Mouse (Mus musculus) cerebellum, adult (tissue): ENCODE data around the gene Fam206a.

ENCODE experiments used
- ATAC-seq: cut with Nextera tagmentation; 2 replicates; pipeline ENCODE4 v1.9.2; 2017; ENCODE audit warnings: mild to moderate bottlenecking, moderate library complexity, mixed read lengths; ENCODE audit not compliant: insufficient number of reproducible peaks, low FRiP score, low TSS enrichment

Gene Fam206a

GRCm38 (mm10) chr4:56842501-56842900 lies 40.4 kb downstream of the Fam206a start:
- ATAC-seq = no peak

DNA sequence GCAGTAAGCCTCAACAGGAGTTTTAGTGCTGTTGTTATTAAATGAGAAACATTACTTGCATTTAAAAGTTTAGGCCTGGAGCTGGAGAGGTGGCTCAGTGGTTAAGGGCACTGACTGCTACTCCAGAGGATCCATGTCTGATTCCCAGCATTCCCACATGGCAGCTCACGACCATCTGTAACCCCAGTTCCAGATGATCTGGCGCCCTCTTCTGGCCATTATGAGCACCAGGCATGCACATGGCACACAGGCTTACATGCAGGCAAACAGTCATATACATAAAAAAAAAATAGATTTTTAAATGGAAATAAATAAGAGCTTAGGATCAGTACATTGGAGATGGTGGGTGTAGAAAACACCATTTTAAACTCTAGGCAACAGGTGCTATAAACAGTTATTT lies 41.8 kb downstream of the Fam206a start:
- no peak for ATAC-seq

GRCm38 (mm10) chr4:56844911-56845310 lies 42.8 kb downstream of the Fam206a start:
- no peak for ATAC-seq

- no peak for ATAC-seq
Observed at GRCm38 (mm10) chr4:56845896-56846533, 43.9 kb downstream of the Fam206a start.

- ATAC-seq = no peak
Observed at GRCm38 (mm10) chr4:56847400-56847799, 45.3 kb downstream of the Fam206a start.

GRCm38 (mm10) chr4:56848044-56848443 lies 45.9 kb downstream of the Fam206a start:
- ATAC-seq = no peak

- peak; percentile 71; the same call in 1 of the 2 replicates for ATAC-seq
Observed at GRCm38 (mm10) chr4:56850724-56851123, 48.6 kb downstream of the Fam206a start.

GRCm38 (mm10) chr4:56855935-56856334 lies 53.8 kb downstream of the Fam206a start:
- ATAC-seq = no peak

GRCm38 (mm10) chr4:56856371-56856949 lies 54.3 kb downstream of the Fam206a start:
- ATAC-seq = no peak

GRCm38 (mm10) chr4:56858733-56859132 lies 56.6 kb downstream of the Fam206a start:
- ATAC-seq = no peak
